Mouse (Mus musculus): ENCODE measurements around the gene Gm10770.

GRCm38 (mm10) chr2:150166703-150167102 lies 12.8 kb downstream of the Gm10770 start:
- TF ChIP-seq CTCF (IDR thresholded peaks at IDR 0.05; ENCODE audit: extremely low read depth, insufficient read depth, insufficient read length, insufficient replicate concordance) (no peak), POLR2A (IDR thresholded peaks at IDR 0.05; ENCODE audit: low read depth, low read length) (no peak)

All from spleen, adult 2 months (tissue).